Mouse (Mus musculus) stomach, embryonic 16.5 days (tissue): ENCODE data around the gene Rin2. TPM values are rescaled to one million over a fixed set of nuclear protein-coding genes. Genes with fewer than 3 reads are reported as not detected.

Experiments used
- ATAC-seq: fragments of 200-750 bp; cut with Nextera tagmentation; 2 replicates; pipeline ENCODE4 v1.8.0; 2017; ENCODE audit warnings: moderate number of reproducible peaks, moderate TSS enrichment; ENCODE audit not compliant: insufficient read depth, low FRiP score
- H3K27ac ChIP-seq: fragments of 300-500 bp; sonication (generic); 2 replicates; pipeline ENCODE4 v1.5.1; 2014; ENCODE audit warnings: low read length
- H3K27me3 ChIP-seq: fragments of 300-500 bp; sonication (generic); 2 replicates; pipeline ENCODE4 v1.6.1; 2014; ENCODE audit warnings: low read length, control low read depth, mixed read lengths; ENCODE audit not compliant: control insufficient read depth, insufficient read depth
- H3K36me3 ChIP-seq: fragments of 300-500 bp; sonication (generic); 2 replicates; pipeline ENCODE4 v1.6.1; 2014; ENCODE audit warnings: low read length; ENCODE audit not compliant: control insufficient read depth, insufficient read depth
- H3K4me1 ChIP-seq: fragments of 300-500 bp; sonication (generic); 2 replicates; pipeline ENCODE4 v1.6.1; 2014; ENCODE audit warnings: low read length, control low read depth, mixed read lengths; ENCODE audit not compliant: control insufficient read depth, insufficient read depth
- H3K4me2 ChIP-seq: fragments of 300-500 bp; sonication (generic); 2 replicates; pipeline ENCODE4 v1.6.1; 2014; ENCODE audit warnings: low read depth, low read length, mixed read lengths
- H3K4me3 ChIP-seq: fragments of 300-500 bp; sonication (generic); replicated peaks from 2 replicates; pipeline ENCODE4 v1.5.1; 2014; ENCODE audit warnings: mild to moderate bottlenecking, low read length
- H3K9ac ChIP-seq: fragments of 300-500 bp; sonication (generic); 2 replicates; pipeline ENCODE4 v1.6.1; 2014; ENCODE audit warnings: low read length
- H3K9me3 ChIP-seq: fragments of 300-500 bp; sonication (generic); replicated peaks from 2 replicates; pipeline ENCODE4 v1.6.1; 2016; ENCODE audit warnings: low read length, control low read depth; ENCODE audit not compliant: control insufficient read depth
- WGBS: fragments of 180-500 bp; shearing (Covaris S2); extraction: QIAGEN DNeasy Blood & Tissue Kit; methylation state at CpG from one replicate; pipeline ENCODE4 v1.1.7; 2014; 5-methylcytosine and 5-hydroxymethylcytosine counted together
- polyA plus RNA-seq: library from polyadenylated mRNA; unstranded; fragments of >200 nt; fragmentation: Nextera tagmentation; extraction: Ambion mirVana; gene quantifications from 2 replicates; pipeline ENCODE4 v1.2.1, GENCODE M21; 2015

The Rin2 gene
- polyA plus RNA-seq = 37.3 and 47.2 TPM in 2 replicates

GRCm38 (mm10) chr2:145675142-145675755 is at the start of gene Rin2:
TSS of gene Rin2 (plus strand) at chr2:145675215.
- Histone ChIP-seq H3K4me3 (peak within 1 kb of the TSS; percentile 61), H3K4me2 (peak within 1 kb of the TSS; percentile 77), H3K27me3 (no peaks in the 10 kb centered on the region), H3K4me1 (peaks cover 13% of the 10 kb centered on the region), H3K9ac (peak within 1 kb of the TSS; percentile 79), H3K27ac (peak within 1 kb of the TSS; percentile 82), H3K36me3 (no peaks in the 10 kb centered on the region), H3K9me3 (0 out of 2 replicates have a peak, but pooled peaks cover 3% of the 10 kb centered on the region)
- peak; percentile 83 for ATAC-seq
- WGBS = under 1% methylated on average over 32 of the region's 33 CpGs

- no peaks in the 10 kb centered on the region for H3K9me3 ChIP-seq
- ATAC-seq = no peak
- 59% methylated on average over 6 of the region's 6 CpGs for WGBS
- no peaks in the 10 kb centered on the region for H3K27me3 ChIP-seq
- no peak overlapping the region for H3K4me3 ChIP-seq
- no peak overlapping the region for H3K9ac ChIP-seq
- 0 out of 2 replicates have a peak overlapping the region, but pooled peaks have one; percentile 5 for H3K27ac ChIP-seq
- no peaks in the 10 kb centered on the region for H3K36me3 ChIP-seq
- no peak overlapping the region for H3K4me2 ChIP-seq
- H3K4me1 ChIP-seq = 0 out of 2 replicates have a peak, but pooled peaks cover 7% of the 10 kb centered on the region
Measured at GRCm38 (mm10) chr2:145631123-145631798, 43.8 kb upstream of the Rin2 start.

DNA sequence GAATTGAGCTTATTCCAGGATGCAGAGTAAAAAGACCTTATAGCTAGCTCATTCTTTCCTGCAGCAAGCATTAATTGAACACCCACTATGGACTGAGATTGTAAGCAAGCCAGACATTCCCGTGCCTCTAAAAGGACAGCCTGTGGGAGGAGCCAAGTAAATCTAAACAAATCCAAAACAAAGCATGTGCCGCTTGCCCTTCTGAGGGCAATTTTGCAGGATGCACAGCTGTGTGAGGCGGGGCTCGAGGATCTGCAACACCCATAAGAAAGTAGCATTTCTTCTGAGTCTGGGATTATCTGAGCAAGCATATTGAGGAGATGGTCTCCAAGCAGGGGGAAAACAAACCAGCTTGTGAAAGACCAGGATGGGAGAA is 43.2 kb upstream of the Rin2 start:
- no peak overlapping the region for H3K4me3 ChIP-seq
- H3K27ac ChIP-seq = peak overlapping the region; percentile 66
- peak; percentile 66 for ATAC-seq
- H3K36me3 ChIP-seq = no peaks in the 10 kb centered on the region
- H3K4me1 ChIP-seq = 0 out of 2 replicates have a peak, but pooled peaks cover 7% of the 10 kb centered on the region
- H3K27me3 ChIP-seq = no peaks in the 10 kb centered on the region
- H3K9ac ChIP-seq = no peak overlapping the region
- no peaks in the 10 kb centered on the region for H3K9me3 ChIP-seq
- H3K4me2 ChIP-seq = no peak overlapping the region
- WGBS = 30% methylated on average over 4 of the region's 4 CpGs

DNA sequence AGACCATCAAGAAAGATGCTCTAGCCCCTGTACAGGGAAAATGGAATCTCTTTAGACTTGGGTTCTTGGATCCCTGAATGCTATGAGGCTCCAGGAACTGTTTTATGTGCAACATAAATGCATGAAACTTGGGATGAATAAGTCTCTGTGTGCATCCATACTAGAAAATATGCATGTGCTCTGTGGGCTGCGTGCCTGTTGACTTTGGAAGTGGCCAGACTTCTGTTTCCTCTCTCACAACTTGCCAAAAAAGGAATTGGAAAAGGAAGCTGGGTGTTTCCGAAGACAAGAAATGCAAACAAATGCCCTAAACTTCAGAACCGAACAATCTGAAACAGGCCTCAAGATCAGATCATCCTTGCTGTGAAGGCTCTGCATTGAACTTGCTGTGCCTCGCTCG is 41.2 kb upstream of the Rin2 start:
- Histone ChIP-seq H3K36me3 (no peaks in the 10 kb centered on the region), H3K9me3 (no peaks in the 10 kb centered on the region), H3K4me3 (no peak overlapping the region), H3K27me3 (no peaks in the 10 kb centered on the region), H3K4me2 (no peak overlapping the region), H3K27ac (peak overlapping the region; percentile 4; the same call in 1 of the 2 replicates), H3K9ac (no peak overlapping the region), H3K4me1 (0 out of 2 replicates have a peak, but pooled peaks cover 7% of the 10 kb centered on the region)
- ATAC-seq = no peak
- 48% methylated on average over 5 of the region's 5 CpGs for WGBS

- H3K36me3 ChIP-seq = no peaks in the 10 kb centered on the region
- no peak overlapping the region for H3K4me3 ChIP-seq
- no peak for ATAC-seq
- H3K9me3 ChIP-seq = no peaks in the 10 kb centered on the region
- H3K4me1 ChIP-seq = no peaks in the 10 kb centered on the region
- H3K27me3 ChIP-seq = no peaks in the 10 kb centered on the region
- H3K4me2 ChIP-seq = no peak overlapping the region
- H3K9ac ChIP-seq = no peak overlapping the region
- H3K27ac ChIP-seq = no peak overlapping the region
- WGBS = 64% methylated on average over 21 of the region's 21 CpGs
Measured at GRCm38 (mm10) chr2:145640255-145640984, 34.6 kb upstream of the Rin2 start.

DNA sequence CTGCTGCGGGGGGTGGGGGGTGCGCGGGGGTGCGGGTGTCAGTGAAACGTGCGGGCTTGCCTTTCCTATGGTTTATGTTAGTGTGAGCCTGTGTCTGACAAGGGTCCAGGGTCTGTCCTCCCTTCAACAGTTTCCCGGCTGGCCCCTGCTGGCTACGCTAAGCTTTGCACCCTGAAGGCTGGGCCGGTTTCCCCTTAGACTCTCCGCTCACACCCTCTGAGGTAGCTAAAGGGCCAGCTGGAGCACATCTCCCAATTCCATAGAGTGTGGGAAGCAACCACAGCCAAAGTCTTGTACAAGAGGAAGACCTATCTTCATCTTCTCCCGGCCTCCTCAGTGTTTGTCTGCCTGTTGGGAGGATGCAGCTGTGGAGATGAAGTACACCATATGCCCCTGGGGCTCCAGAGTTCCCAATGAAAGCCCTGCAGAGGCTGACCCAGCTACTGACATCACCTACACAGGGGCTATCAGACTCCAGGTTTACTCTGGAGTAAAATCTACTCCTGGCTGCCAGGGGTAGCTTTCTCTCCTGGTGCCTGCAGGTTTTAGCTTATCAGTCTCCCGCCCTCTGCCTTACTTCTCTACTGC is 19.5 kb upstream of the Rin2 start:
- Histone ChIP-seq H3K4me1 (no peaks in the 10 kb centered on the region), H3K9ac (no peak overlapping the region), H3K27me3 (no peaks in the 10 kb centered on the region), H3K9me3 (no peaks in the 10 kb centered on the region), H3K27ac (no peak overlapping the region), H3K36me3 (no peaks in the 10 kb centered on the region), H3K4me2 (no peak overlapping the region), H3K4me3 (no peak overlapping the region)
- ATAC-seq = peak; percentile 77
- WGBS = 23% methylated on average over 12 of the region's 12 CpGs

DNA sequence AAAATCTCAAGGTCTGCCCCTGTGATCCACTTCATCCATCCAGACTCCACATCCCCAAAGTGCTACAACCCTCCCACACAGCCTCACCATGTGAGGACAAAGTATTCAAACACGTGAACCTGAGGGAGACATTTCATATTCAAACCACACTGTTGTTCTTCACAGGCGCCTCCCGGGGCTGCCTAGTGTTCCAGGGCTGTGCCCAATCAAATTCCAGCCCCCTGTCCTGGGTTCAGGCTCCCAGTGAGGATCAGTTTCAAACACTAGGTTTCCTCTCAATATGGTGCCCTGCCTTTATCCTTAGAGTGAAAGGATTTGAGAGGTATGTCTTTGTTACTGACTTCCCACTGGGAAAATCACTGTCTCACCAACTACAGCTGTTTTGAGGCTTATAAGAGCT is 18.9 kb upstream of the Rin2 start:
- 70% methylated on average over 3 of the region's 3 CpGs for WGBS
- no peak for ATAC-seq
- no peak overlapping the region for H3K4me3 ChIP-seq
- no peak overlapping the region for H3K27ac ChIP-seq
- no peak overlapping the region for H3K4me2 ChIP-seq
- no peak overlapping the region for H3K9ac ChIP-seq
- no peaks in the 10 kb centered on the region for H3K27me3 ChIP-seq
- H3K9me3 ChIP-seq = no peaks in the 10 kb centered on the region
- no peaks in the 10 kb centered on the region for H3K36me3 ChIP-seq
- no peaks in the 10 kb centered on the region for H3K4me1 ChIP-seq

GRCm38 (mm10) chr2:145656716-145657115 is 18.3 kb upstream of the Rin2 start:
- H3K36me3 ChIP-seq = no peaks in the 10 kb centered on the region
- H3K4me3 ChIP-seq = no peak overlapping the region
- H3K9ac ChIP-seq = no peak overlapping the region
- 24% methylated on average over 1 of the region's 1 CpGs for WGBS
- no peaks in the 10 kb centered on the region for H3K4me1 ChIP-seq
- ATAC-seq = no peak
- H3K27ac ChIP-seq = no peak overlapping the region
- H3K9me3 ChIP-seq = no peaks in the 10 kb centered on the region
- H3K4me2 ChIP-seq = no peak overlapping the region
- no peaks in the 10 kb centered on the region for H3K27me3 ChIP-seq

GRCm38 (mm10) chr2:145661242-145661641 is 13.8 kb upstream of the Rin2 start:
- Histone ChIP-seq H3K4me2 (no peak overlapping the region), H3K27me3 (no peaks in the 10 kb centered on the region), H3K4me1 (no peaks in the 10 kb centered on the region), H3K36me3 (no peaks in the 10 kb centered on the region), H3K4me3 (no peak overlapping the region), H3K9ac (no peak overlapping the region), H3K27ac (no peak overlapping the region), H3K9me3 (no peaks in the 10 kb centered on the region)
- WGBS = 66% methylated on average over 5 of the region's 7 CpGs
- no peak for ATAC-seq
